Mouse (Mus musculus): ENCODE measurements around the gene Helz. TPM values are rescaled to one million over a fixed set of nuclear protein-coding genes. Genes with fewer than 3 reads are reported as not detected.

The Helz gene
- polyA plus RNA-seq, 1 experiment from 2014 or later: 19.5 TPM

- Histone ChIP-seq H3K9ac (no peak overlapping the region), H3K36me3 (no peaks in the 10 kb centered on the region), H3K9me3 (replicated peaks) (no peaks in the 10 kb centered on the region), H3K27ac (ENCODE audit: poor library complexity, severe bottlenecking) (no peak overlapping the region), H3K4me3 (no peak overlapping the region), H3K27me3 (replicated peaks) (no peaks in the 10 kb centered on the region), H3K4me1 (replicated peaks) (no peaks in the 10 kb centered on the region), H3K4me2 (no peak overlapping the region)
- ATAC-seq (ENCODE audit: insufficient number of reproducible peaks, low FRiP score): no peak
- WGBS: 72% methylated on average over 4 of the region's 4 CpGs
Observed at GRCm38 (mm10) chr11:107730940-107731339, 183.2 kb downstream of the Helz start.

GRCm38 (mm10) chr11:107731498-107731897, 183.8 kb downstream of the Helz start:
- no peaks in the 10 kb centered on the region for H3K27me3 ChIP-seq (replicated peaks)
- H3K27ac ChIP-seq (ENCODE audit: poor library complexity, severe bottlenecking): no peak overlapping the region
- H3K9me3 ChIP-seq (replicated peaks): no peaks in the 10 kb centered on the region
- no peak overlapping the region for H3K4me2 ChIP-seq
- no peak for ATAC-seq (ENCODE audit: insufficient number of reproducible peaks, low FRiP score)
- H3K9ac ChIP-seq: no peak overlapping the region
- H3K4me3 ChIP-seq: no peak overlapping the region
- WGBS: 68% methylated on average over 5 of the region's 5 CpGs
- no peaks in the 10 kb centered on the region for H3K4me1 ChIP-seq (replicated peaks)
- no peaks in the 10 kb centered on the region for H3K36me3 ChIP-seq

GRCm38 (mm10) chr11:107734133-107734532, 186.4 kb downstream of the Helz start:
- no peak for ATAC-seq (ENCODE audit: insufficient number of reproducible peaks, low FRiP score)
- Histone ChIP-seq H3K27me3 (replicated peaks) (no peaks in the 10 kb centered on the region), H3K4me1 (replicated peaks) (no peaks in the 10 kb centered on the region), H3K36me3 (no peaks in the 10 kb centered on the region), H3K9ac (no peak overlapping the region), H3K4me3 (no peak overlapping the region), H3K9me3 (replicated peaks) (no peaks in the 10 kb centered on the region), H3K4me2 (no peak overlapping the region), H3K27ac (ENCODE audit: poor library complexity, severe bottlenecking) (no peak overlapping the region)
- 76% methylated on average over 7 of the region's 7 CpGs for WGBS

GRCm38 (mm10) chr11:107737886-107738285, 190.2 kb downstream of the Helz start:
- Histone ChIP-seq H3K4me2 (no peak overlapping the region), H3K27ac (ENCODE audit: poor library complexity, severe bottlenecking) (no peak overlapping the region), H3K4me3 (no peak overlapping the region), H3K9me3 (replicated peaks) (no peaks in the 10 kb centered on the region), H3K36me3 (no peaks in the 10 kb centered on the region), H3K4me1 (replicated peaks) (no peaks in the 10 kb centered on the region), H3K9ac (no peak overlapping the region), H3K27me3 (replicated peaks) (no peaks in the 10 kb centered on the region)
- 71% methylated on average over 6 of the region's 6 CpGs for WGBS
- no peak for ATAC-seq (ENCODE audit: insufficient number of reproducible peaks, low FRiP score)

- no peaks in the 10 kb centered on the region for H3K4me1 ChIP-seq (replicated peaks)
- H3K9me3 ChIP-seq (replicated peaks): no peaks in the 10 kb centered on the region
- H3K4me2 ChIP-seq: no peak overlapping the region
- H3K27me3 ChIP-seq (replicated peaks): no peaks in the 10 kb centered on the region
- WGBS: 75% methylated on average over 20 of the region's 20 CpGs
- no peak overlapping the region for H3K4me3 ChIP-seq
- H3K9ac ChIP-seq: no peak overlapping the region
- no peaks in the 10 kb centered on the region for H3K36me3 ChIP-seq
- ATAC-seq (ENCODE audit: insufficient number of reproducible peaks, low FRiP score): no peak
- no peak overlapping the region for H3K27ac ChIP-seq (ENCODE audit: poor library complexity, severe bottlenecking)
Observed at GRCm38 (mm10) chr11:107738418-107739099, 190.8 kb downstream of the Helz start.

GRCm38 (mm10) chr11:107743100-107743499, 195.4 kb downstream of the Helz start:
- Histone ChIP-seq H3K4me3 (no peak overlapping the region), H3K27ac (ENCODE audit: poor library complexity, severe bottlenecking) (no peak overlapping the region), H3K4me2 (no peak overlapping the region), H3K9ac (no peak overlapping the region), H3K4me1 (replicated peaks) (peaks cover 2% of the 10 kb centered on the region; the same call in 1 of the 2 replicates), H3K9me3 (replicated peaks) (no peaks in the 10 kb centered on the region), H3K36me3 (no peaks in the 10 kb centered on the region), H3K27me3 (replicated peaks) (no peaks in the 10 kb centered on the region)
- 53% methylated on average over 3 of the region's 3 CpGs for WGBS
- ATAC-seq (ENCODE audit: insufficient number of reproducible peaks, low FRiP score): no peak

Small RNAs within 50 kb of the gene (microRNA-seq; reads per million reads assigned to microRNA genes)
- 0.94 reads per million for gene Mir6932

Other genes starting within 250 kb of the Helz start
- 7.9 and 8.2 TPM in 2 replicates for gene Pitpnc1, start 77.2 kb upstream of the Helz start, polyA plus RNA-seq (2016; fragmentation: Nextera tagmentation; extraction: Ambion mirVana)
- gene Psmd12, start 68.4 kb upstream of the Helz start, polyA plus RNA-seq (2016; fragmentation: Nextera tagmentation; extraction: Ambion mirVana): 156 and 160 TPM in 2 replicates
- 0.15 TPM in 1 of 2 replicates, not detected in the other for gene Cacng1, start 168.6 kb downstream of the Helz start, polyA plus RNA-seq (2016; fragmentation: Nextera tagmentation; extraction: Ambion mirVana)
- 0.37 and 0.83 TPM in 2 replicates for gene Cacng4, start 246.6 kb downstream of the Helz start, polyA plus RNA-seq (2016; fragmentation: Nextera tagmentation; extraction: Ambion mirVana)